Mouse (Mus musculus) testis, postnatal 10 days (tissue): ENCODE measurements around the gene Ptk6.

Experiments used
- DNase-seq: peaks from one replicate; pipeline ENCODE4 v3.0.0; 2021; ENCODE audit warnings: low spot score

Gene Ptk6

GRCm38 (mm10) chr2:181159771-181160170 is 42.8 kb downstream of the Ptk6 start:
- no peak for DNase-seq

- DNase-seq: no peak
Measured at GRCm38 (mm10) chr2:181159091-181159514, 43.5 kb downstream of the Ptk6 start.

- DNase-seq: no peak
Measured at GRCm38 (mm10) chr2:181158471-181158870, 44.1 kb downstream of the Ptk6 start.

- no peak for DNase-seq
Measured at GRCm38 (mm10) chr2:181157716-181158302, 44.8 kb downstream of the Ptk6 start.

- no peak for DNase-seq
Measured at GRCm38 (mm10) chr2:181157180-181157579, 45.4 kb downstream of the Ptk6 start.

- no peak for DNase-seq
Measured at GRCm38 (mm10) chr2:181156248-181157121, 46.1 kb downstream of the Ptk6 start, which contains the start of gene Eef1a2. Gene Eef1a2 (minus strand): TSS chr2:181157014.

GRCm38 (mm10) chr2:181155801-181156200 is 46.8 kb downstream of the Ptk6 start:
- DNase-seq: no peak

GRCm38 (mm10) chr2:181154831-181155415 is 47.7 kb downstream of the Ptk6 start:
- no peak for DNase-seq

GRCm38 (mm10) chr2:181154361-181154760 is 48.2 kb downstream of the Ptk6 start:
- no peak for DNase-seq

GRCm38 (mm10) chr2:181153837-181154236 is 48.8 kb downstream of the Ptk6 start:
- peak; percentile 51 for DNase-seq

- DNase-seq: no peak
Measured at GRCm38 (mm10) chr2:181153131-181153530, 49.5 kb downstream of the Ptk6 start.

GRCm38 (mm10) chr2:181152701-181153100 is 49.9 kb downstream of the Ptk6 start:
- DNase-seq: no peak

- no peak for DNase-seq
Measured at GRCm38 (mm10) chr2:181150281-181150680, 52.3 kb downstream of the Ptk6 start.

GRCm38 (mm10) chr2:181148318-181148955 is 54.2 kb downstream of the Ptk6 start:
- DNase-seq: no peak

- DNase-seq: no peak
Measured at GRCm38 (mm10) chr2:181147546-181148317, 54.9 kb downstream of the Ptk6 start.

- DNase-seq: no peak
Measured at GRCm38 (mm10) chr2:181146976-181147545, 55.5 kb downstream of the Ptk6 start.

- no peak for DNase-seq
Measured at GRCm38 (mm10) chr2:181144675-181145074, 57.9 kb downstream of the Ptk6 start.
